Mouse (Mus musculus): Measurements from ENCODE around the gene Hist1h3g.
"Not testable (repeated sequence)": the region's sequence is repeated elsewhere in the genome, so short reads cannot be mapped to it uniquely, and the experiment has no call there.

Hist1h3g gene

DNA sequence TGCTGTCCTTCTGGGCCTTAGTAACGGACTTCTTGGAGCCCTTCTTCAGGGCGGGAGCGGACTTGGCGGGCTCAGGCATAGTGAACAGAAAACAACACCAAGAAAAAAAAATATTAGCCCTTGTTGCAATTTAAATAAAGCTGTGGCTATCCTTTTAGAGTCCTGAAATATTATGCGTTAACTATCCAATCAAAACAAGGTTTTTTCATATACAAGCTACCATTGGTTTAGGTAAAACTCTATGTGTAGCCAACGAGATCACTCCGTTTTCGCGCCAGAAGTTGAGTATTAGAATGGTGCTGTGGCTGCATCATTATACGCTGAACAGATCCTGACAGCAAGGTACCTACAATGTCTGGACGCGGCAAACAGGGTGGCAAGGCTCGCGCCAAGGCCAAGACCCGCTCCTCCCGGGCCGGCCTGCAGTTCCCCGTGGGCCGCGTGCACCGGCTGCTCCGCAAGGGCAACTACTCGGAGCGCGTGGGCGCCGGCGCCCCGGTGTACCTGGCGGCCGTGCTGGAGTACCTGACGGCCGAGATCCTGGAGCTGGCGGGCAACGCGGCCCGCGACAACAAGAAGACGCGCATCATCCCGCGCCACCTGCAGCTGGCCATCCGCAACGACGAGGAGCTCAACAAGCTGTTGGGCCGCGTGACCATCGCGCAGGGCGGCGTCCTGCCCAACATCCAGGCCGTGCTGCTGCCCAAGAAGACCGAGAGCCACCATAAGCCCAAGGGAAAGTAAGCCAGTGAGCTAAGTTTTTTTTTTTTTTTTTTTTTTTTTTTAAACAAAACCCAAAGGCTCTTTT lies 1.5 kb upstream of the Hist1h3g start, which contains the start of gene Hist1h2af:
Gene Hist1h2af, plus strand, starts transcription at position 347 of the 808 bp plus-strand sequence.
- peak; percentile 73 for ATAC-seq (ENCODE audit: insufficient number of reproducible peaks, low FRiP score, low TSS enrichment)

DNA sequence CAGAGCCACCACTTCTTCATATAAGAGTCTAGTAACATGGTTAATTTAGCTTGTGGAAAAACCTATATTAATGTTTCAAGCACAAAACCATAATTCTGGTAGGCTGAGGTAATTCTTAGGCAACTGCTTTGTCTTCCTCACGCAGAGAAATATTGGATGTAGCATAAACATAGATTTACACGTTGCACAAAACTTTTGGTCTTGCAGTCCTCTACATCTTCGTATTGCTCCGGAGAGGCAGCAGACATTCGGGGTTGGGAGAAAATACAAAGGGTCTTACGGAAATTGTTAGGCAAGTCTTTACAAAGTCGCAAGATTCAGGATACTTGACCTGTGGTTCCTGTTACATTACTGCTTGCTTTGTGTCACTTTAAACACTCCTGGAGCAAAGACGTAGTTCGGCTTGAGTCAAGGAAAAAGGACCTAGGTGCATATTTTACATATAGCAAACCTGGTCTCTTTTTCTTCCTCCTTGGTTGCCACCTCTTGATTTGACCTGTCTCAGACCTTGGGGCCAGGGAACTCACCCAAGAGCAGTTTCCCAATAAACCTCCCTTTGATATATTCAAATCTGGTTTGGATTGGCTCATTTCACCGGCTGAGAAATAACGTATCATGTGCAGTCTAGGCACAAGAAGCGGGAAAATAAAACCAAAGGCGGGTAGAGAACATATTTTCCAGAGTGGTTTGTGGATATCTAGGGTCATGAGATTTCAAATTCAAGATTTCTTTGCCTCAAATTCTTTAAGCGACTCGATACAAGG lies 672 bp upstream of the Hist1h3g start:
- no peak for ATAC-seq (ENCODE audit: insufficient number of reproducible peaks, low FRiP score, low TSS enrichment)

DNA sequence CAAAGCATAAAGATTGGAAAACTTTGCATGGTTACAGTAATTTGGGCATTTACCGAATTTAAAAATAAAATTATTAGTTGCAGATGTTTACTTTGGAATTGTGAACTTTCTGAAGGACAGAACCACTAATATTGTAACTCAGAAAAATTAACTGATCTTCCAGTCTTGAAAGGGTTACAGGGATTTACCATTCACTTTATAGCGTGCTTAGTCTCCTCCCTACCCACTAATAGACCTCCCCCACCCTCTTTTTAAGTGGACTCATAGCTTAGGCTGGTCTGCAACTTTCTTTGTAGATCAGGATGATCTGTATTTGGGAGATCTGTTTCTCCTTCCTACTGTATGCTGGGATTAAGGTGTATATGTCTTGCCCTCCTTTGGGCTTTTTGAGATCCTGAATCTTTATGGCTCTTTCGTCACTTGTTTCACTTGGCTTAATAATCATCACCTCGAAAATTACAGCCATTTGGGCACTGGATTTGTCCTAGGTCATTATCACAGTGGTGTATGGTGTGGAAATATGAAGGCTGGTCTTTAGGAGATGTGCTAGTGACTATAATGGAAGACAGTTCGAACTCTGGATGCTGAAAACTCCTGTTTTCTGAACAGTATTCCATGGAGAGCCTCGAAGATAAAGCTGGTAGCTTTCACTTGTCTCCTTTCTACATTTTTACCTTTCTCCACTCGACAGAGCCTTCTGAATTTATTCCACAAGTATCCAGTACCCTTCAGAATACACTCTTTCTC lies 1.0 kb downstream of the Hist1h3g start:
- no peak for ATAC-seq (ENCODE audit: insufficient number of reproducible peaks, low FRiP score, low TSS enrichment)

DNA sequence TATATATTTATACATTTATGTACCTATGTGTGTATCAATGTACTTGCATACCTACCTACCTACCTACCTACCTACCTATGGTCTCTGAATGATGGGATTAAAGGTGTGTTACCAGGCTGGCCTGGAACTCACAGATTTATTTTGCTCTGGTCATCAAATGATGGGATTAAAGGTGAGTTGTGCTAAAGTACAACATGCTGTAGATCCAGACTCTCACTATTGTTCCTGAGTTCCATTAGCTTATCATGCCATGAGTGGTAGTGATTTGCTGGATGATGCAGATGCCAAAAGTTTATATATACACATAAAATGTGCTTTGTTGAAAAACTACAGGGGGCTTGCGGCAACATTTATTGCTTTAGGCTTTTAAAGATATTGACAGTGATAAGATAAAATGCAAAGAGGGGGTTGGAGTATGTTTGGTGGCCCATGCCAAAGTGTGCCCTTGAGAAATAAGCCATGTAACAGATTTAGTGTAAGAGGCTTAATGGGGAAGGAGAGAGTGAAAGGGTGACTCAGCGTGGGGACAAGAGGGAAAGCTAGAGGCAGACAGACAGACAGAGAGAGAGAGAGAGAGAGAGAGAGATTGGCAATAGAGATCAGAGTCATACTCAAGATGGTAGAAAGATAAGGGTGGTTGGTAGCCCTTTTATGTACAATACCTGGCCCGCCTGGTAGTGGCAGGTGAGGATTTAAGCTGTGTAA lies 1.9 kb downstream of the Hist1h3g start:
- ATAC-seq (ENCODE audit: insufficient number of reproducible peaks, low FRiP score, low TSS enrichment), result no peak

DNA sequence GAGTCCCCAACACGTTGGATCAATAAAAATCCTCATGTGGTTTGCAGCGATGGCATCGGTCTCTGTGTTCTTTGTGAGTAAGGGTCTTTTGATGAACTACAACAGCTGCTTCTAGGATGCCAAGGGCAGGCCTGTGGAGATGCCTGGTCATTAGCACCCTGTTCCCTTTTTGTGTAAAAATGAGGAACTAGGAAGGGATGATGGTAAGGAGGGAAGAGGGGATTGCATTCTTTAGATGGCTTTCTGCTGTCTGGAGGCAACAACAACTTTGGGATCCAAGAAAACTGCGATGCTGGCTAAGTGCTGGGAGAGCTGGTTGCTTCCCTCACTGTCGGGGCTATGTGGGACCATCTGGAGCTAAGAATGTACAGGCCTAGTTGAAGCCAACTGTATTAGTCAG lies 3.0 kb downstream of the Hist1h3g start:
- no peak for ATAC-seq (ENCODE audit: insufficient number of reproducible peaks, low FRiP score, low TSS enrichment)

DNA sequence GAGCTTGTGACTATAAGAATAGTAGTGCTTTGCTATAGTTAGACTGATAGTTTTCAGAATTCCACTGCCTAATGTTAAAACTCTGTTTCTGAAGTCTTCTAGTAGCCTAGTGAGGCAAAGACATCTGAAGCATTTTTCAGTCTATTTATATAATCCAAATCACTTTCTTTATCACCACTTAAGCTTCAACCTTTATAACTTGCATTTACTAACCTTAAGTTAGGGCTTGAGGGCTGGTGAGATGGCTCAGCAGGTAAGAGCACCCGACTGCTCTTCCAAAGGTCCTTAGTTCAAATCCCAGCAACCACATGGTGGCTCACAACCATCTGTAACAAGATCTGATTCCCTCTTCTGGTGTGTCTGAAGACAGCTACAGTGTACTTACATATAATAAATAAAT lies 4.6 kb downstream of the Hist1h3g start:
- ATAC-seq (ENCODE audit: insufficient number of reproducible peaks, low FRiP score, low TSS enrichment), result not testable (repeated sequence)

DNA sequence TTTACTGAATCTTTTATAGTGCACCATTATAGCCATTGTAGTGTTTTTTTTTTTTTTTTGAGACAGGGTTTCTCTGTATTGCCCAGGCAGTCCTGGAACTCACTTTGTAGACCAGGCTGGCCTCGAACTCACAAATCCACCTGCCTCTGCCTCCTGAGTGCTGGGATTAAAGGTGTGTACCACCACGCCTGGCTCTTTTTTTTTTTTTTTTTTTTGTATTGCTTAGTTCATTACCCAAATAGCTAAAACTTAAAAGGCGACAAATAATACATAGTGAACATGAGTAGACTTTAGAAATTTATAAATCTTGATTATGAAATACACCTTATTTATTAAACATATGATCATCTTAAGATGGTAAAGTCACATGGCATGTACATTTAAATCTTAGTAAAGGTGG lies 6.3 kb downstream of the Hist1h3g start:
- ATAC-seq (ENCODE audit: insufficient number of reproducible peaks, low FRiP score, low TSS enrichment), result no peak

DNA sequence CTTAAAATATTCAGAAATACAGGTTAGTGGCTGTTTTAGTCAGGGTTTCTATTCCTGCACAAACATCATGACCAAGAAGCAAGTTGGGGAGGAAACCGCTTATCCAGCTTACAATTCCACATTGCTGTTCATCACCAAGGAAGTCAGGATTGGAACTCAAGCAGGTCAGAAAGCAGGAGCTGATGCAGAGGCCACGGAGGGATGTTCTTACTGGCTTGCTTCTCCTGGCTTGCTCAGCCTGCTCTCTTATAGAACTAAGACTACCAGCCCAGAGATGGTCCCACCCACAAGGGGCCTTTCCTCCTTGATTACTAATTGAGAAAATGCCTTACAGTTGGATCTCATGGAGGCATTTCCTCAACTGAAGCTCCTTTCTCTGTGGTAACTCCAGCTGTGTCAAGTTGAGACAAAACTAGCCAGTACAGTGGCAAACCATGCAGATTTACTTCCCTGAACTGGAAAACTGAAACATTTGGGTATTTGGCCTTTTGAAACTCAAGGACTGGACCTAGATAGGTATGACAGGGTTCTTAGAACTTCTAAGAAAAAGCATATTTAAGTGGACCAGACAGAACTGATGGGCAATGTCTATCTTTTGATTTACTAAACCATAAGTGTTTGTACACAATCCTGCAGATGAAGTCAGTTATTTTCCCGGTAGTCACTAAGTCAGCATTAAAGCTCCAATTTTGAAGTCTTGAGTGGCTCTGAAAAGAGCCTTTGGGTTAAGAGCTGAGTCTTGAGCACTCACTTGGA lies 7.2 kb downstream of the Hist1h3g start:
- not testable (repeated sequence) for ATAC-seq (ENCODE audit: insufficient number of reproducible peaks, low FRiP score, low TSS enrichment)

DNA sequence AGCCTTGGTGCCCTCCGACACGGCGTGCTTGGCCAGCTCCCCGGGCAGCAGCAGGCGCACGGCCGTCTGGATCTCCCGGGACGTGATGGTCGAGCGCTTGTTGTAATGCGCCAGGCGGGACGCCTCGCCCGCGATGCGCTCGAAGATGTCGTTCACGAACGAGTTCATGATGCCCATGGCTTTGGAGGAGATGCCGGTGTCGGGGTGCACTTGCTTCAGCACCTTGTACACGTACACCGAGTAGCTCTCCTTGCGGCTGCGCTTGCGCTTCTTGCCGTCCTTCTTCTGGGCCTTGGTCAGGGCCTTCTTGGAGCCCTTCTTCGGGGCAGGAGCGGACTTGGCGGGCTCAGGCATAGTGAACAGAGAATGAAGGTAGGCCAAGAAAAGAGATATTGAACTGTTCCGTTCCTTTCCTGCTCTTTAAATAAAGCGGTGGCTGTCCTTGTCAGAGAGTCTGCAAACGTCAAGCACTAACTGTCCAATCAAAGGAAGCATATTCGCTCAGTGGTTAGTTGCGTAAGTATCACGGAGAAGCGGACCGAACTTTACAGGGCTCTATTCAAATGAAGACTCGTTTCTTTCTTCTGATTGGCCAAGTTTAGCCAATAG lies 7.9 kb downstream of the Hist1h3g start, which contains the start of gene Hist1h2bh:
Gene Hist1h2bh, minus strand, starts transcription at position 394 of the 609 bp plus-strand sequence.
- ATAC-seq (ENCODE audit: insufficient number of reproducible peaks, low FRiP score, low TSS enrichment), result peak; percentile 93

DNA sequence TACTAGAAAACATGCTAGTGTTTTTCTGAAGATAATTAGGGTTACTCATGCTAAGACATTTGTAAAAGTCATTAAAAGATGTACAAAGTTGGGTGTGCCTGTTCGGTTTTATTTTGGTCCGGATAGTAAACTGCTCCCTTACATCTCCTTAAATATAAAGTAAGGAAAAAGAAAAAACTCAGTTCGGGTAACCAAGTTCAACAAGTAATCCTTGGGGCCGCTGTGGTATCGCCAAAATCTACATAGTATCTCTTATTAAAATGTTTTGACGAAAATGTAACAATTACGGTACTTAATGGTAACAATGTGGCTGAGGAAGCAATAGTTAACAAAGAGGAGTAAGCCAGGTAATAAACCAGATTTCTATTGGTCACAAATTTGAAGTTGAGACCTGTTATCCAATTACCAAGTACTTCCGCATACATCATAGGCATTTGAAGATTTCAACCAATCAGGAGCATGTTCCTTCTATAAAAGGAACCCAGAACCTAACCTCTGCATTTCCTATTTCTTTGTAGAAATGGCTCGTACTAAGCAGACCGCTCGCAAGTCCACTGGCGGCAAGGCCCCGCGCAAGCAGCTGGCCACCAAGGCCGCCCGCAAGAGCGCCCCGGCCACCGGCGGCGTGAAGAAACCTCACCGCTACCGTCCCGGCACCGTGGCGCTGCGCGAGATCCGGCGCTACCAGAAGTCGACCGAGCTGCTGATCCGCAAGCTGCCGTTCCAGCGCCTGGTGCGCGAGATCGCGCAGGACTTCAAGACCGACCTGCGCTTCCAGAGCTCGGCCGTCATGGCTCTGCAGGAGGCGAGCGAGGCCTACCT lies 9.0 kb downstream of the Hist1h3g start, which contains the start of gene Hist1h3f:
Gene Hist1h3f, plus strand, starts transcription at position 88 of the 822 bp plus-strand sequence.
- ATAC-seq (ENCODE audit: insufficient number of reproducible peaks, low FRiP score, low TSS enrichment), result peak; percentile 99

DNA sequence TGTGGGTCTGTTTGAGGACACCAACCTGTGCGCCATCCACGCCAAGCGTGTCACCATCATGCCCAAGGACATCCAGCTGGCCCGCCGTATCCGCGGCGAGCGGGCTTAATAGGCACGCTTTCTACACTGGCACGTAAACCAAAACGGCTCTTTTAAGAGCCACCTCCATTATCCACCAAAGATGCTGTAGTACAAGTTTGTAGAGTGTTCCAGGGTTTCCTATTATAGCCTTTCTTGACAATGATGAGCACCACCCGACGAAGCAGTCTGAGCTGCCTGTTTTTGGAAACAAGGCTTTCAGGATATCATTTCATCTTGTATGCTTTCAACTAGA lies 9.5 kb downstream of the Hist1h3g start:
- 0 out of 2 replicates have a peak, but pooled peaks have one; percentile 40 for ATAC-seq (ENCODE audit: insufficient number of reproducible peaks, low FRiP score, low TSS enrichment)

DNA sequence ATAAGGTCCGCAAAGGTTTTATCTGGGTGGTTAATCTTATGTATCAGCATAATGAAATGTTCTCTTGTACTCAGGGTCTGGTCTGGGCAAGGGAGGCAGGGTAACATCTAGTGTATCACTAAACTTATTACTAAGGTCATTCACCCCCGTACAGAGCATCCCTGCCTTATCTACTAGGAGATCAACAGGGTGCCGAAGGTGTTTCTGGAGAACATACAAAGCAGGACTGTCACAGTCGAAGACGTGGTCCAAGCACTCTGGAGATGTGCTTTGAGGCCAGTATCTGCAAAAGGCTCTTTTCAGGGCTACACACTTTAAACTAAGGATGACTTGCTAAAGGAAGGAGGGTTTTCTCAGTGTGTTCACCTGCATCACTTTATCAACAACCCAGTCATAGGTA lies 11.5 kb downstream of the Hist1h3g start:
- ATAC-seq (ENCODE audit: insufficient number of reproducible peaks, low FRiP score, low TSS enrichment), result no peak

DNA sequence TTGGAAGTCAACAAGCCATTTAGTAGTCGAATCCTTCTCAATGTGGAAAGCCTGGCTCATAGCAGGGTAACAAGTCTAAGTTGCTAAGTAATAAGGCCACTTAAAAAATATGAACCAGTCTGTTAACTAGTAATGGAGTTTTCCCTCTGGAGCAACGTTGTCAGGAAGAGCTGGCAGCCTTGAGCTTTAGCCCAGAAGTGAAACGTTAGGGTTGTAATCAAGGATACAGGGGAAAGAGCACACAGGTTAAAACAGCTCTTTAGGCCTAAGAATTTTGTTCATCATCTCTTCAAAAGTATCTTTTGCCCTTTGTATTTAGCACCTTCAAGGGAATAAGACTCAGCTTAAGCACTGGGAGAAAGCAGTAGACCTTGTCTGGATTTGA lies 15.5 kb downstream of the Hist1h3g start:
- no peak for ATAC-seq (ENCODE audit: insufficient number of reproducible peaks, low FRiP score, low TSS enrichment)

DNA sequence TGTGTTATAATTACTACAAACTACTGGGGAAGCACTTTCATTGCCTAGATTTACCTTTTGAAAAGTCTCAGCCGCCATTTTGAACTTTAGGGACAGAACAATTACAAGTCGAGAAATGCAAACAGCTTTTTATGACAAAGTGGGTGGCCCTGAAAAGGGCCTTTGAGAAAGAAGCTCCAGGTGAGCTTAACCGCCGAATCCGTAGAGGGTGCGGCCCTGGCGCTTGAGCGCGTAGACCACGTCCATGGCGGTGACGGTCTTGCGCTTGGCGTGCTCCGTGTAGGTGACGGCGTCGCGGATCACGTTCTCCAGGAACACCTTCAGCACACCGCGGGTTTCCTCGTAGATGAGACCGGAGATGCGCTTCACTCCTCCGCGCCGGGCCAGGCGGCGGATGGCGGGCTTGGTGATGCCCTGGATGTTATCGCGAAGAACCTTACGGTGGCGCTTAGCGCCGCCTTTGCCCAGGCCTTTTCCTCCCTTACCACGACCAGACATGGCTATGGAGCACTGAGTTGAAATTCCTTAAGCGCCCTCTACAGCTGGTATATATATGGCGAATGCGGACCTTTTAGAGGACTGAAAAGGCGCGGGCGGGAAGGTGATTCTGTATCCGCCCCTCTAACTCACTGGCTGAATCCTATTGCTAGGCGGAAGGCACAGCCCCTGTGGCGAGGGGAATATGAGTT lies 16.1 kb downstream of the Hist1h3g start, which contains the start of gene Hist1h4f:
Gene Hist1h4f, minus strand, starts transcription at position 503 of the 689 bp plus-strand sequence.
- ATAC-seq (ENCODE audit: insufficient number of reproducible peaks, low FRiP score, low TSS enrichment), result peak; percentile 91

DNA sequence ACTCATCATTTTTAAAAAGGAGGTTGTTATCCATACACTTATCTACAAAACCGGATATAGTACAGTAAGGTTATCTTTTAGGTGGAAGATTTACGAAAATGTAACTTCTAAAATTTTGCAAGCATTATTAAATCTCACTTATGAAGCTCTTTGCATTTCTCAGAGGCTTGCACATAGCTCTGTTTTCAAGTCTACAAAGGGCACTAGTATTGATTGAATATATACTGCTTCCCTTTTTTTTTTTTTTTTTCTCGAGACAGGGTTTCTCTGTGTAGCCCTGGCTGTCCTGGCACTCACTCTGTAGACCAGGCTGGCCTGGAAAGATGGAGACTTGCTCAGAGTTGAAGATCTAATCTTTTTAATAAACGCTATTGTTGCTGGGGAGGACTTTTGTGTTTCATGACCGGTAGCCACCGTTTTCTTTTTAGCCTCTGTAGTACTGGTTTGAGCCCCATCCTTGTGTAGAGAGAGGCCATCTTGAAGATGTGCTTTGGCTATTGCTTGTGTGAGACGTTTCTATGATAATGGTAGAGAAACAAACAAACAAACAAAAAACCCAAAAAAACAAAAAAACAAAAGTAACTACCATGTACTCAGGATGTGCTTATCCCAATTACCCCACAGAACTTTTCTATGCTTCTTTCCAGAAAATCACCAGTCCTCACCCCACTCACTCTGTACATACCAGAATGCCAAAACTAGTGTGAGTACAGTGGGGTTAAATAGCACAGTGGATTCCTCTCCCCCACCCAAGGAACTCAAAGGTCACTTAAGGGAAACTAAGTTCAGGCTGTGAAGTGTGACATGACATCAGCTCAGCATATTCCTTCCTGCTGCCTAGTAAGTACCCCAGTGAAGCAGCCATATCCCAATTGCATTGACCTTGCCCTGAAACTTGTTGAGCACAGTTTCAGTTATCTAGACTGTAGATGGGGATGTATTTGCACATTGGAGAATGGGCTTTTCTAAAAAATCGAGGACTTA lies 17.0 kb downstream of the Hist1h3g start:
- ATAC-seq (ENCODE audit: insufficient number of reproducible peaks, low FRiP score, low TSS enrichment), result no peak

DNA sequence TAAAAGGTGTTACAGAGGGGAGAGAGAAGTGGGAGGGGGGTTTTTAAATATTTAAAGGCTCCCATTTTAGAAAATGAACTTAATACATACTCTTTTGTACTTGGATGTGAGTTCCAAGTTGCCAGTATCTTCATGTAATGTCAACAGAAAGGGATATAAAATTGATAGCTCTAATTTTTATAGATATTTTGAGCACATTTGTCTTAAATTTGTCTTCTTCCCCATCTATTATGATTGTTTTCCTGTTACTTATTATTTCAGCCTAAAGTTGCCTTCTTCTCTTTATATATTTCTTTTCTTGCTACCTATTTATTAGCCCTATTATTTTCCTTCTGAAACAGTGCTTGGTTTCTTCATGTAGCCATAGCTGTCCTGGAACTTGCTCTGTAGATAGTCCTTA lies 17.7 kb downstream of the Hist1h3g start, which contains the start of gene Hist1h1d:
Gene Hist1h1d, plus strand, starts transcription at position 301 of the 400 bp plus-strand sequence.
- ATAC-seq (ENCODE audit: insufficient number of reproducible peaks, low FRiP score, low TSS enrichment), result no peak

All from cerebellum, adult (tissue).